Mouse (Mus musculus): ENCODE data around the gene Arid3a. TPM values are rescaled to one million over a fixed set of nuclear protein-coding genes. Genes with fewer than 3 reads are reported as not detected.

The Arid3a gene
- total RNA-seq, 1 experiment, result 16.3 TPM

DNA sequence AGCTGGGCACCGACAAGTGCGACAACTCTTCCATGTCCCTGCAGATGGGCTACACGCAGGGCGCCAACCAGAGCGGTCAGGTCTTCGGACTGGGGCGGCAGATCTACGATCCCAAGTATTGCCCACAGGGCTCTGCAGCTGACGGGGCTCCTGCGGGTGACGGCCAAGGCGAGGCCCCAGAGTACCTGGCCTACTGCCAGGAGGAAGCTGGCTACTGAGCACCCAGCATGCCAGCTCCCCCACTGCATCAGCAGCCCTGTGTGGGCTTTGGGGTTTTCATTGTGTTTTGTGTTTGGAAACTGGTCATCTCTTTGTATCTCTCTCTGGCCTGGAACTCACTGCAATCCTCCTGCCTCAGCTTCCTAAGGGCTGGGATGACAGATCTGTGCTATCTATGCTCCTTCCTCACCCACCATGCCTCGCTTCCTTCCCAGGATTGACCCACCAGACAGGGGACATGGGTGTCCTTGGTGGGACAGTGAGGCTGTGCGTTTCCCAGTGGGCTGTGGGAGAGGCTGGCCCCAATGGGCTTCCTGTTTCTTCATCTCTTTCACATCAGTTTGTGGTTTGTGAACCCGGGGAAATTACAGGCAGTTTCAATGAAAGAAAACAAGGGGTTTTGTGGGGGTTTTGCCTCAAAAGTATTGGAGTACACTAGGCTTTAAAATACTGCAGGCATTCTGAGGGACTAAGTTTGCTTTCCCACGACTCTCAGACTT, 67.7 kb downstream of the Arid3a start:
- peaks cover 14% of the 10 kb centered on the region; the same call in 1 of the 2 replicates for H3K36me3 ChIP-seq (ENCODE audit: control insufficient read depth, insufficient read depth, low read length, poor library complexity, severe bottlenecking)
- no peak for DNase-seq (ENCODE audit: low read depth, low spot score)
- no peak overlapping the region for H3K4me3 ChIP-seq (ENCODE audit: insufficient read depth in 1 of 2, low read depth in 1 of 2, low read length in 2 of 2, poor library complexity in 1 of 2, severe bottlenecking in 1 of 2)
- no peak overlapping the region for H3K27ac ChIP-seq (ENCODE audit: insufficient read depth, low read depth, low read length, poor library complexity, severe bottlenecking)
- H3K9ac ChIP-seq (ENCODE audit: insufficient read depth, low read depth, low read length, poor library complexity, severe bottlenecking), result no peak overlapping the region
- TF ChIP-seq MAFK (IDR thresholded peaks at IDR 0.05; ENCODE audit: insufficient read depth, low read depth, low read length) (no peak), CHD2 (IDR thresholded peaks at IDR 0.05; ENCODE audit: low read depth, low read length) (no peak), HCFC1 (IDR thresholded peaks at IDR 0.05; ENCODE audit: borderline replicate concordance, insufficient read depth, low read length) (no peak), ZNF384 (IDR thresholded peaks at IDR 0.05; ENCODE audit: low read depth, low read length) (no peak), ZC3H11A (IDR thresholded peaks at IDR 0.05; ENCODE audit: borderline replicate concordance, low read depth, low read length) (no peak)
- peaks cover 0 to 13% of the 10 kb centered on the region in 2 experiments; a peak in 1 of 4 replicates for H3K4me1 ChIP-seq (ENCODE audit: control insufficient read depth in 2 of 2, insufficient read depth in 2 of 2, low read length in 2 of 2, poor library complexity in 1 of 2)
- in situ Hi-C loops (cut with MboI; ENCODE audit: low sequenced_read_pairs in 2 of 2, unreplicated experiment in 2 of 2), result loop anchor here in 1 of 2 experiments (25.0 kb wide), 1 partner anchor 118 kb away; the partner anchor contains the start of genes Sbno2 and Stk11
- H3K9me3 ChIP-seq (ENCODE audit: control insufficient read depth, insufficient read depth, low read depth, low read length), result no peaks in the 10 kb centered on the region

- H3K9ac ChIP-seq (ENCODE audit: insufficient read depth, low read depth, low read length, poor library complexity, severe bottlenecking), result no peak overlapping the region
- peaks cover 0 to 11% of the 10 kb centered on the region in 2 experiments; a peak in 1 of 4 replicates for H3K4me1 ChIP-seq (ENCODE audit: control insufficient read depth in 2 of 2, insufficient read depth in 2 of 2, low read length in 2 of 2, poor library complexity in 1 of 2)
- peaks cover 14% of the 10 kb centered on the region; the same call in 1 of the 2 replicates for H3K36me3 ChIP-seq (ENCODE audit: control insufficient read depth, insufficient read depth, low read length, poor library complexity, severe bottlenecking)
- TF ChIP-seq MAFK (IDR thresholded peaks at IDR 0.05; ENCODE audit: insufficient read depth, low read depth, low read length), result no peak
- in situ Hi-C loops (cut with MboI; ENCODE audit: low sequenced_read_pairs in 2 of 2, unreplicated experiment in 2 of 2), result loop anchor here in 1 of 2 experiments (25.0 kb wide), 1 partner anchor 117 kb away; the partner anchor contains the start of genes Sbno2 and Stk11
- H3K27ac ChIP-seq (ENCODE audit: insufficient read depth, low read depth, low read length, poor library complexity, severe bottlenecking), result no peak overlapping the region
- DNase-seq (ENCODE audit: low read depth, low spot score), result no peak
- H3K4me3 ChIP-seq (ENCODE audit: insufficient read depth in 1 of 2, low read depth in 1 of 2, low read length in 2 of 2, poor library complexity in 1 of 2, severe bottlenecking in 1 of 2), result no peak overlapping the region
- no peaks in the 10 kb centered on the region for H3K9me3 ChIP-seq (ENCODE audit: control insufficient read depth, insufficient read depth, low read depth, low read length)
Observed at GRCm38 (mm10) chr10:79995636-79996035, 68.8 kb downstream of the Arid3a start.

- H3K4me1 ChIP-seq (ENCODE audit: control insufficient read depth in 2 of 2, insufficient read depth in 2 of 2, low read length in 2 of 2, poor library complexity in 1 of 2), result peaks cover 0 to 10% of the 10 kb centered on the region in 2 experiments; a peak in 1 of 4 replicates
- DNase-seq (ENCODE audit: low read depth, low spot score), result peak; percentile 97
- H3K9ac ChIP-seq (ENCODE audit: insufficient read depth, low read depth, low read length, poor library complexity, severe bottlenecking), result peak within 1 kb of the TSS; percentile 73
- in situ Hi-C loops (cut with MboI; ENCODE audit: low sequenced_read_pairs in 2 of 2, unreplicated experiment in 2 of 2), result loop anchor here in 1 of 2 experiments (25.0 kb wide), 1 partner anchor 116 kb away; the partner anchor contains the start of genes Sbno2 and Stk11
- peak within 1 kb of the TSS; percentile 79 to 94 for H3K4me3 ChIP-seq (ENCODE audit: insufficient read depth in 1 of 2, low read depth in 1 of 2, low read length in 2 of 2, poor library complexity in 1 of 2, severe bottlenecking in 1 of 2)
- TF ChIP-seq HCFC1 (IDR thresholded peaks at IDR 0.05; ENCODE audit: borderline replicate concordance, insufficient read depth, low read length) (no peak), CHD2 (IDR thresholded peaks at IDR 0.05; ENCODE audit: low read depth, low read length) (peak; percentile 75)
- no peaks in the 10 kb centered on the region for H3K9me3 ChIP-seq (ENCODE audit: control insufficient read depth, insufficient read depth, low read depth, low read length)
- peaks cover 14% of the 10 kb centered on the region; the same call in 1 of the 2 replicates for H3K36me3 ChIP-seq (ENCODE audit: control insufficient read depth, insufficient read depth, low read length, poor library complexity, severe bottlenecking)
- H3K27ac ChIP-seq (ENCODE audit: insufficient read depth, low read depth, low read length, poor library complexity, severe bottlenecking), result no peak within 1 kb of the TSS
Observed at GRCm38 (mm10) chr10:79996272-79997033, 69.6 kb downstream of the Arid3a start, which contains the start of gene Abca7. Gene Abca7, plus strand, starts transcription at chr10:79996494.

DNA sequence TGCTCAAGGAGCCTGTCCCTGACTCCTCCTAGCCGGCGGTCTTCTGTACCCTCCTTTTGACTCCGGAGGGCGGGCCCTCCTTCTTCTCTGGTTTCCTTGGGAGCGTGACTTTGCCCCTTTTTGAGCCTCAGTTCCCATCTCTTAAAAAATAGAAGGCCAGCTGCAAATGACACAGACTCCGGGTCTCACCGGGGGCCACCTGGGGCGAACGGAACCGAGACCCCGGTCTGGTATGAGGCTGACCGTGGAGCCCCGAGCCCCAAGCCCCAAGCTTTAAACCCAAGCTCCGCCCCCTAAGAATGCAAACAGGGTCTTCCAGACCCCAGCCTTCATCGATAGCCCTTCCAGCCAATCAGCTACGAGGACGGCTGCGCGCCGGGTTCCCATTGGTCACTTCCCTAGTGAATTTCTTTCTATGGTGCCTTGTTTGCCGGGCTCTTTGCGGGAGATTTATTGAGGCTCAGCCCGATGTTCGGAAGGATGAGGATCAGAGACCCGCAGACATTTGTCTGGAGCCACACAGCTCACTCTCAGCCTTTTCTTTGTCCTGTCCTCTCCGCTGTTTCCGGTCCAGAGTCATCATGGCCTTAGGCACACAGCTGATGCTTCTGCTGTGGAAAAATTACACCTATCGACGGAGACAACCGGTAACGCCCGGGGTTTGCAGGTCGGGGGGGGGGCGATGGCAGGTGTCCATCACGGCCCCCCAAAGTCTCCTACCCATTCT, 70.4 kb downstream of the Arid3a start:
- TF ChIP-seq MAFK (IDR thresholded peaks at IDR 0.05; ENCODE audit: insufficient read depth, low read depth, low read length) (no peak), HCFC1 (IDR thresholded peaks at IDR 0.05; ENCODE audit: borderline replicate concordance, insufficient read depth, low read length) (no peak), CHD2 (IDR thresholded peaks at IDR 0.05; ENCODE audit: low read depth, low read length) (peak; percentile 56; the same call in 1 of the 2 replicates)
- in situ Hi-C loops (cut with MboI; ENCODE audit: low sequenced_read_pairs in 2 of 2, unreplicated experiment in 2 of 2), result loop anchor here in 1 of 2 experiments (25.0 kb wide), 1 partner anchor 115 kb away; the partner anchor contains the start of genes Sbno2 and Stk11
- peak; percentile 87 for DNase-seq (ENCODE audit: low read depth, low spot score)
- no peak overlapping the region for H3K27ac ChIP-seq (ENCODE audit: insufficient read depth, low read depth, low read length, poor library complexity, severe bottlenecking)
- H3K4me3 ChIP-seq (ENCODE audit: insufficient read depth in 1 of 2, low read depth in 1 of 2, low read length in 2 of 2, poor library complexity in 1 of 2, severe bottlenecking in 1 of 2), result peak overlapping the region; percentile 79 to 94
- peaks cover 14% of the 10 kb centered on the region; the same call in 1 of the 2 replicates for H3K36me3 ChIP-seq (ENCODE audit: control insufficient read depth, insufficient read depth, low read length, poor library complexity, severe bottlenecking)
- no peaks in the 10 kb centered on the region for H3K9me3 ChIP-seq (ENCODE audit: control insufficient read depth, insufficient read depth, low read depth, low read length)
- peaks cover 0 to 12% of the 10 kb centered on the region in 2 experiments; a peak in 1 of 4 replicates for H3K4me1 ChIP-seq (ENCODE audit: control insufficient read depth in 2 of 2, insufficient read depth in 2 of 2, low read length in 2 of 2, poor library complexity in 1 of 2)
- peak overlapping the region; percentile 73; the same call in 1 of the 2 replicates for H3K9ac ChIP-seq (ENCODE audit: insufficient read depth, low read depth, low read length, poor library complexity, severe bottlenecking)
